Mouse (Mus musculus) olfactory bulb, adult 2 months (tissue): ENCODE results near the gene Srp9. TPM values are rescaled to one million over a fixed set of nuclear protein-coding genes. Genes with fewer than 3 reads are reported as not detected.
A peak's percentile ranks its signal among the peaks of the same experiment; 100 is the strongest.

Source experiments
- H3K27ac ChIP-seq: fragments of 200-500 bp; 2 replicates; pipeline ENCODE4 v1.5.1; 2012; ENCODE audit warnings: low read depth, low read length; ENCODE audit not compliant: insufficient read depth
- H3K4me1 ChIP-seq: fragments of 200-500 bp; 2 replicates; pipeline ENCODE4 v1.6.1; 2012; ENCODE audit warnings: low read length; ENCODE audit not compliant: control insufficient read depth, insufficient read depth
- H3K4me3 ChIP-seq: fragments of 200-500 bp; 2 replicates; pipeline ENCODE4 v1.5.1; 2012; ENCODE audit warnings: mild to moderate bottlenecking, low read depth, low read length, moderate library complexity; ENCODE audit not compliant: insufficient read depth
- CTCF ChIP-seq: fragments of 200-500 bp; IDR thresholded peaks from 2 replicates; pipeline ENCODE4 v1.5.1; 2012; ENCODE audit warnings: low read depth, mild to moderate bottlenecking, low read length, moderate library complexity; ENCODE audit not compliant: insufficient read depth
- POLR2A ChIP-seq: fragments of 200-500 bp; IDR thresholded peaks from 2 replicates; pipeline ENCODE4 v1.6.1; 2012; ENCODE audit warnings: mild to moderate bottlenecking, low read depth, low read length, moderate library complexity; ENCODE audit not compliant: insufficient read depth
- WGBS: fragments of 180-500 bp; shearing (Covaris S2); methylation state at CpG from one replicate; pipeline ENCODE4 v1.1.7; 2018; 5-methylcytosine and 5-hydroxymethylcytosine counted together
- polyA plus RNA-seq: library from polyadenylated mRNA; stranded (reverse); fragments of >200 nt; gene quantifications from 2 replicates; pipeline ENCODE4 v1.2.4, GENCODE M21; 2012; ENCODE audit warnings: low replicate concordance; ENCODE audit not compliant: missing spikeins, insufficient read depth, insufficient read length

The Srp9 gene
- polyA plus RNA-seq, 1 experiment = not detected

DNA sequence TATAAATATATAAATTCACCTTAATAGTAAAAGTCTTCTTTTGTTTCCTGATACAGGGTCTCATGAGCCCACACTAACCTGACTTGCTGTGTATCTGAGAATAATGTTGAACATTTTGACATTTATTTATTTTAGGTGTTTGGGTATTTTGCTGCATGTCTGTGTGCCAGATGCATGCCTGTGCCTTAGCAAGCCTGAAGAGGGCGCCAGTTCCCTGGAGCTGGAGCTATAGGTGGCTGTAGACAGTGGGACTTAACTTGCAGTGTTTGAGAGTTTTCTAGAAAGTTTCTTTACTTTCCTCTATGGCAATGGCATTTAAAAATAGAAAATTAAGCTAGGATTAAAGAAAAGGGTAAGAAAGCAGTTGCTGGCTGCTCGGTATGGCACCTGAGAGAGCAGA is 6.3 kb downstream of the Srp9 start:
- 57% methylated on average over 2 of the region's 2 CpGs for WGBS

DNA sequence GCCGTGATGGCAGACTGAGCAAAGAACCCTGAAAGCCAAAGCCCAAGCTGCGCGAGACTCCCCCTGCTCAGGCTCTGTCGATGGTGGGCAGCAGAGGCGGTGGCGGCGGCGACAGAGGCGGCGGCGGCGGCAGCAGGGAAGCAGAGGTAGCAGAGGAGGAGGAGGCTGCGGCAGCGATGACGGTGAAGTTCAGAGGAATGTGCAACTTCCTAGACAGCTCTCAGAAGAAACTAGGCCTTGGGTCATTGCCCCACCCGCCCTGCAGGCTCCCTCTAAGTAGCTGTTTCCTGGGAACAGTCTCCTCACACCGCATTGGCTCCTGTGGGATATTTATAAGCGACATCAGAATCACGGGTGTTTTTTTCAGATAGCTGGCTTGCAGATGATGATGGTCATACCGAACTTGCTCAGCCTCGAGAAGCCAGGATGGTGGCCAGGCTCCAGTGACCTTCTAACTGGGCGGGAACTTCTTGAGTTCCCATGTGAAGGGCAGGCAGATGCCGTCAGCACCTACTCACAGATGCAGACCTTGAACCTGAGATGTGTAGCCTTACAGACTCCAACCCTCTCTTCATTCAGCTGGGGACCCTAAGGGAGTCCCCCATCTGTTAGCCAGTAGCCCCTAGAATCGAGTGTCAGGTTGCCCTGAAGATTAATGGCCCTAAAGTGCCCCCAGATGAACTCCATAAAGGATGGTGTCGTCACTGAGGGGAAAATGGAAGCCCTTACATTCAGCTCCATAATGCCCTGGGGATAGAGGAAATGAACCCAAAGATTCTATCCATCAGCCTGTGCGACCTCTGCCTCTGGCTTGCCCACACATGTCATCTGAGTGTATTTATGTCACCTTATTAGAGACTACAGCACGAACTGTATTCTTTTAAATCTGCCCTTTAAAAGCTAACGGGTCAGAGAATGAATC is 12.9 kb downstream of the Srp9 start:
- WGBS = 69% methylated on average over 28 of the region's 28 CpGs
- H3K4me1 ChIP-seq = peaks cover 5% of the 10 kb centered on the region; the same call in 1 of the 2 replicates
- no peak overlapping the region for H3K4me3 ChIP-seq
- no peak for TF ChIP-seq CTCF
- no peak overlapping the region for H3K27ac ChIP-seq

More for the DNA sequence above, 6.3 kb downstream of the Srp9 start:
- Histone ChIP-seq H3K4me3 (no peak overlapping the region), H3K4me1 (peaks cover 7% of the 10 kb centered on the region; the same call in 1 of the 2 replicates), H3K27ac (no peak overlapping the region)
- TF ChIP-seq CTCF (peak; percentile 23; the same call in 1 of the 2 replicates), POLR2A (no peak)

DNA sequence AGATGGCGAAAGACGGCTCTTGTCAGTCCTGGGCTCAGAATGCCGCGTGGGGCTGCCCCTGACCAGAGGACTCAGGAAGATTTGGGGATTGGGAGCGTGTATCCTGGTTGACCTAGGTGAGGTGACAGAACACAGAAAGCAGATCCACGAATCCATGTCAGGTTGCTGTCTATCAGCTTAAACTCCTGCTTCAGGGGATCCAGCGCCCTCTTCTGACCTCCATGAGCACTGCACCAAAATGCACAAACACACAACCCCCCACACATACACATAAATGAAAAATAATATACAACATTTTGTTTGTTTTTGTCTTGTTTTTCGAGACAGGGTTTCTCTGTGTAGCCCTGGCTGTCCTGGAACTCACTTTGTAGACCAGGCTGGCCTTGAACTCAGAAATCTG is 13.6 kb downstream of the Srp9 start:
- Histone ChIP-seq H3K4me3 (no peak overlapping the region), H3K4me1 (peaks cover 5% of the 10 kb centered on the region; the same call in 1 of the 2 replicates), H3K27ac (no peak overlapping the region)
- WGBS = 81% methylated on average over 8 of the region's 8 CpGs
- TF ChIP-seq POLR2A (no peak), CTCF (no peak)

DNA sequence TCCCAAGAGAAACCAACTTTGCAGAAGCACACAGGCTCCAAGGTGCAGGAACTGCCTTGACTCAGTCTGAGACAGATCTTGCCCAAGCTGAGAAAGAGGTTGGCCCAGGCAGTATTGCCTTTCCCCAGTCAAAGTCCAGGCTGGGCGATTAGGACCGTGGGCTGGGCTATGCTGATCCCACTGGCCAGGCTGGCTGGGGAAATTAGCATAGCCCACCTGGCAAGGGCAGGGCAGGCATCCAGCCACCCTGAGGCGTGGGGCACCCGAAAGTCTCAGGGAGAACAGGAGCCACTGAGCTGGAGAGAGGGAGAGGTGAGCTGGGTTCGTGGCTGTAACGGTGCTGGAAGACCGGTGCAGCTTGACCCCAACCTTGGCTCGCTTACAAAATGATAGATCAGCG is 15.4 kb downstream of the Srp9 start:
- TF ChIP-seq POLR2A = no peak
- no peak for TF ChIP-seq CTCF
- Histone ChIP-seq H3K27ac (no peak overlapping the region), H3K4me3 (no peak overlapping the region), H3K4me1 (peaks cover 5% of the 10 kb centered on the region; the same call in 1 of the 2 replicates)
- WGBS = 43% methylated on average over 9 of the region's 9 CpGs

DNA sequence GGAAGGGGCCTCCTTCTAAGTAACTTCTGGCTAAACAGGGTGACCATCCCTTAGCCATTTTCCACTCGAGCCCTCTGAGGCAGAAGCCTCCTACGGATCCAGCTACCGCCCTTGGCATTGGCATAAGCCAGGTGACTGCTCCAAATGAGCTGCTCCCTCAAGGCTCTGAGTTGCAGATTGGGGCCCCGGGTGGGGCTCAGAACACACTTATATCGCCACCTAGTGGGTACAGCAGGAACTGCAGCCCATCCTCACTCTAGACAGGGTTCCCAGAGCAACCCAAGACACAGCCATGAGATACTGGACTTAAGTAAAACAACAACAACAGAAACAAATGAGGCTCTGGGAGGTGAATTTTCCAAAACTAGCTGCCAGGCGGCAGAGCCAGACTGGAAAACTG is 15.8 kb downstream of the Srp9 start:
- H3K27ac ChIP-seq = no peak overlapping the region
- no peak overlapping the region for H3K4me3 ChIP-seq
- peaks cover 5% of the 10 kb centered on the region; the same call in 1 of the 2 replicates for H3K4me1 ChIP-seq
- WGBS = 3% methylated on average over 6 of the region's 6 CpGs
- peak; percentile 66 for TF ChIP-seq CTCF
- no peak for TF ChIP-seq POLR2A

DNA sequence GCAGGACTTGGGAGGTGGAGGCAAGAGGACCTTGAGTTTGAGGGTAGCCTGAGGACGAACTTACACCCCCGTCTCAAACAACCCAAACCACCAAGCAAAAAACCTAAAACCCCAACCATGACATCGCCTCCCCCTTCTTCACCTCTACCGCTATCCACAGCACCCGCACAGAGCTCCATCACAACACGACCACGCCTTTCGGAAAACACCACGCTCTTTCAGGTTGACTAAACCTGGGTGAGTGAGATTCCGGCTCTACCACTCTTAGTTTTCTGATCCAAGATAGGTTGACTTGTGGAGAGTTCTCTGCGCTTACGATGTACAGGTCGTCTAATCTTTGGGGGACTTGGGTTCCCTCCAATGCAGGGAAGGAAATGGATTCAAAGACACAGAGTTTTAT is 18.2 kb downstream of the Srp9 start:
- H3K27ac ChIP-seq = no peak overlapping the region
- no peaks in the 10 kb centered on the region for H3K4me1 ChIP-seq
- TF ChIP-seq POLR2A (no peak), CTCF (no peak)
- H3K4me3 ChIP-seq = no peak overlapping the region
- WGBS = 92% methylated on average over 13 of the region's 13 CpGs

DNA sequence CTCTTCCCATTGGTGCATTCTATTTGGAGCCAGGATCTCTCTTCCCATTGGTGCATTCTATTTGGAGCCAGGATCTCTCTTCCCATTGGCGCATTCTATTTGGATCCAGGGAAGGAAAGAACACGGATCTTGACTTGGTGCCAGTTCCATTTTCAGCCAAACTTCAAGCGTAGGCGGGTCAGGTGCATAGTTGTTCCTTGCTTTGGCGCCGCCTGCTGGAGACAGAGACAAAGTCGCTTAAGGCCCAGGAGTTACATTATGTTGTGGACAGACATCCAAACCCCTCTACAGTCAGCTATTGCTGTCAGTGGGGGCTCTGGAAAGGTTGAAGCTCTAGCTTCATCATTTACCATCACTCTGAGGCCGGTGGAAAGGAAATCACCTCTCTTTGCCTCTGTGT is 18.8 kb downstream of the Srp9 start:
- 70% methylated on average over 8 of the region's 8 CpGs for WGBS
- no peaks in the 10 kb centered on the region for H3K4me1 ChIP-seq
- H3K4me3 ChIP-seq = no peak overlapping the region
- no peak overlapping the region for H3K27ac ChIP-seq
- TF ChIP-seq POLR2A (no peak), CTCF (no peak)

DNA sequence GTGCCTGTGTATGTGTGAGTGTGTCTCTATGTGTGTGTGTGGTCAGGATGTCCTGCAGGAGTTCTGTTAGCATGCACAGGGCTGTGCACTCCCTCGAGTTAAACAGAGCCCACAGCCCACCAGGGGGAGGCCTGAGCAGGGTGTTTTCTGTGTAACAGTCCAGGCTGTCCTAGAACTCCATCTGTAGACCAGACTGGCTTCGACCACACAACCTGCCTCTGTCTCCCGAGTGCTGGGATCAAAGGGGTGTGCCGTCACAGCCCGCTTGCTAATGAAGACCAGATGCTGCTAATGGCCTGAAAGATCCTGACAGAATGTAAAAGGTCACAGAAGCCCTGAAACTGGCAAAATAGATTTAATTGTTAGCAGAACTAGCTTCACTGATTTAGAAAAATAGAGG is 21.0 kb downstream of the Srp9 start:
- TF ChIP-seq POLR2A (no peak), CTCF (no peak)
- Histone ChIP-seq H3K27ac (no peak overlapping the region), H3K4me3 (no peak overlapping the region), H3K4me1 (no peaks in the 10 kb centered on the region)
- 56% methylated on average over 5 of the region's 5 CpGs for WGBS

DNA sequence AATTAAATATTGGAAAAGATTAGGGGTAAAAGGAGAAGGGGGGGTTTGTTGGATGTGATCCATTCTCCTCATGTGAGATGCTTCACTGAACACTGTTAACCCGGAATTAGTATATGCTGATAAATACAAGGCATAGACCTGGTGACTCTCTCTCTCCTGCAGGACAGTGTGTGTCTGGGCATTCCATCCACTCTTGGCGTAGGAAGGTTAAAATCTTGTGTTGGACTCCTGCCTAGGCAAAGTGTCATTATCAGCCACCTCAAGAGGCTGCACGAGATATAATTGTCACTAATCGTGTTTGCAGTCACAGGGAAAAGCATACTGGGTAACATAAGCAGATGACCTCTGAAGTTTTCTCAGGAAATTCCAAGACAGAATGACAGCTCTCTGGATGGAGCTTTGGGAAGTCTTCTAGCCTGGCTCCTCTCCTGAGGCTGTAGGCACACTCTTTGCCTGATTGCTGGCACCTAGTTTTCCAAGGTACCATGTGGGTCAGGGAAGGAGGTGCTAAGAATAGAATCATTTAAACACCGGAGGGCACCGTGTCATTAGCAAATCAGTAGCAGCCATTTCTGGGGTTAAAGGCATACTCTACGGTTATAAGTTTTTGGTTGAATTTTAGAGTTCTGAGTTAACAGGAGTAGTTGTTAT is 24.5 kb downstream of the Srp9 start:
- Histone ChIP-seq H3K27ac (no peak overlapping the region), H3K4me3 (no peak overlapping the region), H3K4me1 (no peaks in the 10 kb centered on the region)
- WGBS = 51% methylated on average over 7 of the region's 7 CpGs
- TF ChIP-seq POLR2A (no peak), CTCF (no peak)
